Mouse (Mus musculus): Measurements from ENCODE around the gene Akap8l.

Akap8l gene

GRCm38 (mm10) chr17:32358192-32358942 lies 8.0 kb upstream of the Akap8l start:
- no peak for DNase-seq (ENCODE audit: low spot score in 2 of 2)

GRCm38 (mm10) chr17:32356766-32357760 lies 6.7 kb upstream of the Akap8l start:
- DNase-seq (ENCODE audit: low spot score in 2 of 2), result no peak

GRCm38 (mm10) chr17:32356281-32356680 lies 5.9 kb upstream of the Akap8l start:
- no peak for DNase-seq (ENCODE audit: low spot score in 2 of 2)

GRCm38 (mm10) chr17:32355031-32355430 lies 4.6 kb upstream of the Akap8l start:
- no peak for DNase-seq (ENCODE audit: low spot score in 2 of 2)

- no peak for DNase-seq (ENCODE audit: low spot score in 2 of 2)
Measured at GRCm38 (mm10) chr17:32354211-32354610, 3.8 kb upstream of the Akap8l start.

- DNase-seq (ENCODE audit: low spot score in 2 of 2), result peak; percentile 61 to 63
Measured at GRCm38 (mm10) chr17:32353696-32354095, 3.3 kb upstream of the Akap8l start.

GRCm38 (mm10) chr17:32351726-32352125 lies 1.3 kb upstream of the Akap8l start:
- DNase-seq (ENCODE audit: low spot score in 2 of 2), result no peak

GRCm38 (mm10) chr17:32351269-32351668 lies 862 bp upstream of the Akap8l start:
- no peak for DNase-seq (ENCODE audit: low spot score in 2 of 2)

GRCm38 (mm10) chr17:32349851-32350381 lies 491 bp downstream of the Akap8l start:
- no peak for DNase-seq (ENCODE audit: low spot score in 2 of 2)

GRCm38 (mm10) chr17:32349037-32349732 lies 1.2 kb downstream of the Akap8l start:
- peak in 1 of 2 experiments; percentile 60 for DNase-seq (ENCODE audit: low spot score in 2 of 2)

GRCm38 (mm10) chr17:32348406-32348805 lies 2.0 kb downstream of the Akap8l start:
- no peak for DNase-seq (ENCODE audit: low spot score in 2 of 2)

GRCm38 (mm10) chr17:32341102-32341501 lies 9.3 kb downstream of the Akap8l start:
- no peak for DNase-seq (ENCODE audit: low spot score in 2 of 2)

- no peak for DNase-seq (ENCODE audit: low spot score in 2 of 2)
Measured at GRCm38 (mm10) chr17:32340110-32340509, 10.3 kb downstream of the Akap8l start.

- no peak for DNase-seq (ENCODE audit: low spot score in 2 of 2)
Measured at GRCm38 (mm10) chr17:32335869-32336268, 14.5 kb downstream of the Akap8l start.

- no peak for DNase-seq (ENCODE audit: low spot score in 2 of 2)
Measured at GRCm38 (mm10) chr17:32334921-32335320, 15.5 kb downstream of the Akap8l start.

GRCm38 (mm10) chr17:32333675-32334303 lies 16.6 kb downstream of the Akap8l start:
- DNase-seq (ENCODE audit: low spot score in 2 of 2), result no peak

- no peak for DNase-seq (ENCODE audit: low spot score in 2 of 2)
Measured at GRCm38 (mm10) chr17:32327501-32327900, 22.9 kb downstream of the Akap8l start.

GRCm38 (mm10) chr17:32322809-32323208 lies 27.6 kb downstream of the Akap8l start:
- no peak for DNase-seq (ENCODE audit: low spot score in 2 of 2)

- no peak for DNase-seq (ENCODE audit: low spot score in 2 of 2)
Measured at GRCm38 (mm10) chr17:32321836-32322235, 28.6 kb downstream of the Akap8l start.

- no peak for DNase-seq (ENCODE audit: low spot score in 2 of 2)
Measured at GRCm38 (mm10) chr17:32321390-32321734, 29.0 kb downstream of the Akap8l start.

Data from right cerebral cortex, postnatal 36 days (tissue).